Mouse (Mus musculus): Measurements from ENCODE around the gene Gtf2h5. TPM values are rescaled to one million over a fixed set of nuclear protein-coding genes. Genes with fewer than 3 reads are reported as not detected.

The Gtf2h5 gene
- polyA plus RNA-seq, 1 experiment from 2014 or later, result 106 TPM

Small RNA genes within 50 kb of the gene (microRNA-seq; reads per million reads assigned to microRNA genes)
- gene Gm22774, result not detected

Other genes starting within 250 kb of the Gtf2h5 start
- 12.2 and 14.1 TPM in 2 replicates for gene Snx9, start 238.5 kb upstream of the Gtf2h5 start, polyA plus RNA-seq (2015; fragmentation: Nextera tagmentation; extraction: Ambion mirVana)
- gene Synj2, start 138.5 kb upstream of the Gtf2h5 start, polyA plus RNA-seq (2015; fragmentation: Nextera tagmentation; extraction: Ambion mirVana), result 1.0 and 1.3 TPM in 2 replicates
- 1.4 and 1.6 TPM in 2 replicates for gene Serac1, start within 50 bp of the Gtf2h5 start, polyA plus RNA-seq (2015; fragmentation: Nextera tagmentation; extraction: Ambion mirVana)
- 39.3 and 40.1 TPM in 2 replicates for gene Tulp4, start 26.7 kb downstream of the Gtf2h5 start, polyA plus RNA-seq (2015; fragmentation: Nextera tagmentation; extraction: Ambion mirVana)
- 3.3 and 3.6 TPM in 2 replicates for gene Tmem181a, start 177.1 kb downstream of the Gtf2h5 start, polyA plus RNA-seq (2015; fragmentation: Nextera tagmentation; extraction: Ambion mirVana)
- 5.6 and 7.0 TPM in 2 replicates for gene Dynlt1a, start 237.7 kb downstream of the Gtf2h5 start, polyA plus RNA-seq (2015; fragmentation: Nextera tagmentation; extraction: Ambion mirVana)